Mouse (Mus musculus) right cerebral cortex, adult 18-20 months (tissue): ENCODE measurements around the gene Ftl1.

Experiments
- DNase-seq: peaks from one replicate; pipeline ENCODE4 v3.0.0; 2022; ENCODE audit warnings: mixed read lengths

The Ftl1 gene

GRCm38 (mm10) chr7:45409497-45410163 is 50.1 kb downstream of the Ftl1 start:
- no peak for DNase-seq

- DNase-seq, result no peak
Observed at GRCm38 (mm10) chr7:45408949-45409348, 50.7 kb downstream of the Ftl1 start.

DNA sequence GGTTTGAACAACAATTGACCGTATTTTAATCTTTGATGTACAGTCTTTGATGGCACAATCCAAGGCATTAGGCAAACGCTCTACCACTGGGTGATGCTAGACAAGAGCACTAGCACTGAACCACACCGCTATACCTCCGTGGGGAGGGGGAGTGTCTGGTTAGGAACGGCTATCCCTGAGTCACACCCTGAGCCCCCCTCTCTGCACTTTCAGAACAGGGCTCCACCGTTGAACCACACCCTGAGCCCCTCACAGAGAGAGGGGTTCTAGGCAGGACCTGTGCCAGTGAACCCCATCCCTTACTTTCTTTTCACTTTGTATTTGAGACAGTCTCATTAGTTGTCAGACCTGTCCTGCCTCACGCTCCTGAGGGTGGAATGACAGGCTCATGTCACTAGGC is 51.3 kb downstream of the Ftl1 start:
- no peak for DNase-seq
